Mouse (Mus musculus) ES-Bruce4 (cell line): Measurements from ENCODE around the gene Ank3. TPM values are rescaled to one million over a fixed set of nuclear protein-coding genes. Genes with fewer than 3 reads are reported as not detected.

Experiments used
- H3K27ac ChIP-seq: 2 replicates; pipeline ENCODE4 v1.5.1; 2012; ENCODE audit warnings: low read length, inconsistent platforms; ENCODE audit not compliant: insufficient read depth
- H3K27me3 ChIP-seq: 2 replicates; pipeline ENCODE4 v1.6.1; 2012; ENCODE audit warnings: mild to moderate bottlenecking, low read length, inconsistent platforms; ENCODE audit not compliant: control insufficient read depth, poor library complexity, insufficient read depth, severe bottlenecking
- H3K36me3 ChIP-seq: 2 replicates; pipeline ENCODE4 v1.6.1; 2012; ENCODE audit warnings: inconsistent platforms, mild to moderate bottlenecking, low read length, moderate library complexity; ENCODE audit not compliant: control insufficient read depth, poor library complexity, insufficient read depth, severe bottlenecking
- H3K4me1 ChIP-seq: one replicate; pipeline ENCODE4 v1.8.1; 2011; ENCODE audit warnings: low read length; ENCODE audit not compliant: control insufficient read depth, insufficient read depth
- H3K4me3 ChIP-seq: 2 replicates; pipeline ENCODE4 v1.5.1; 2011; ENCODE audit warnings: low read depth, mild to moderate bottlenecking, low read length
- H3K9ac ChIP-seq: 2 replicates; pipeline ENCODE4 v1.6.1; 2012; ENCODE audit warnings: low read depth, mild to moderate bottlenecking, inconsistent platforms; ENCODE audit not compliant: poor library complexity, severe bottlenecking
- H3K9me3 ChIP-seq: replicated peaks from 2 replicates; pipeline ENCODE4 v1.6.1; 2012; ENCODE audit warnings: mild to moderate bottlenecking, low read length, inconsistent platforms; ENCODE audit not compliant: control insufficient read depth, poor library complexity, insufficient read depth, severe bottlenecking
- CTCF ChIP-seq: IDR thresholded peaks from one replicate; pipeline ENCODE4 v1.8.1; 2011; ENCODE audit warnings: low read depth, low read length
- EP300 ChIP-seq: IDR thresholded peaks from 2 replicates; pipeline ENCODE4 v1.6.1; 2011; ENCODE audit warnings: low read depth, low read length; ENCODE audit not compliant: insufficient read depth
- POLR2A ChIP-seq: IDR thresholded peaks from one replicate; pipeline ENCODE4 v1.8.1; 2011; ENCODE audit warnings: low read length; ENCODE audit not compliant: insufficient read depth
- polyA plus RNA-seq: library from polyadenylated mRNA; stranded (reverse); fragments of >200 nt; gene quantifications from 2 replicates; pipeline ENCODE4 v1.2.4, GENCODE M21; 2011; ENCODE audit warnings: low read depth; ENCODE audit not compliant: missing spikeins, insufficient read depth, insufficient read length

The Ank3 gene
- polyA plus RNA-seq, 1 experiment, result 61.0 TPM

GRCm38 (mm10) chr10:69895606-69896005, 497.0 kb downstream of the Ank3 start:
- Histone ChIP-seq H3K9me3 (no peaks in the 10 kb centered on the region), H3K4me1 (peaks cover under 1% of the 10 kb centered on the region), H3K9ac (no peak overlapping the region), H3K27me3 (no peaks in the 10 kb centered on the region), H3K27ac (no peak overlapping the region), H3K4me3 (no peak overlapping the region), H3K36me3 (no peaks in the 10 kb centered on the region)
- no peak for TF ChIP-seq CTCF
- no peak for TF ChIP-seq POLR2A

GRCm38 (mm10) chr10:69897927-69898326, 499.4 kb downstream of the Ank3 start:
- H3K9me3 ChIP-seq, result no peaks in the 10 kb centered on the region

GRCm38 (mm10) chr10:69898821-69899220, 500.2 kb downstream of the Ank3 start:
- Histone ChIP-seq H3K27ac (no peak overlapping the region), H3K9ac (no peak overlapping the region)
- no peak for TF ChIP-seq POLR2A
- TF ChIP-seq CTCF, result no peak
- TF ChIP-seq EP300, result no peak

More at GRCm38 (mm10) chr10:69897927-69898326, 499.4 kb downstream of the Ank3 start:
- no peak overlapping the region for H3K4me3 ChIP-seq
- H3K27ac ChIP-seq, result no peak overlapping the region
- no peaks in the 10 kb centered on the region for H3K36me3 ChIP-seq
- no peaks in the 10 kb centered on the region for H3K27me3 ChIP-seq
- TF ChIP-seq POLR2A (no peak), EP300 (no peak), CTCF (no peak)
- no peaks in the 10 kb centered on the region for H3K4me1 ChIP-seq
- no peak overlapping the region for H3K9ac ChIP-seq

DNA sequence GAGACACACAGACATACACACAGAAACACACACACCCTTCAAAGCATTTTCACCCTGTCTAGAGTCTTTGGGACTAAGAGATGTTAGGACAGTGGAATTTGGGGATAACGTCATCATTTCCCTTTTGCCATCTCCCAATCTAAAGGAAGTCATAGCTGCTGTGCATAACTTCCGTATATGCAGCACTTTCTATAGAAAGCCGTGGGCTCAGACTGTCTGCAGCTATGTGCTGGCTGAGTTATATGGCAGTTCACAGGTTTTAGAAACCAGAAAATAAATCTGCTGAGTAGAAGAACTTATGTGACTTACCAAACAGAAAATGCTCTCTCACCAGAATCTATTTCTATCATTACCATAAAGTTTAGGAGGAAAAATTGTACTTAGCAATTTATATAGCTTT, 501.2 kb downstream of the Ank3 start:
- no peaks in the 10 kb centered on the region for H3K9me3 ChIP-seq
- TF ChIP-seq POLR2A, result no peak
- TF ChIP-seq CTCF, result no peak
- TF ChIP-seq EP300, result no peak

More at GRCm38 (mm10) chr10:69898821-69899220, 500.2 kb downstream of the Ank3 start:
- H3K4me3 ChIP-seq, result no peak overlapping the region
- H3K4me1 ChIP-seq, result no peaks in the 10 kb centered on the region
- no peaks in the 10 kb centered on the region for H3K27me3 ChIP-seq
- H3K9me3 ChIP-seq, result no peaks in the 10 kb centered on the region
- H3K36me3 ChIP-seq, result no peaks in the 10 kb centered on the region

GRCm38 (mm10) chr10:69902024-69902423, 503.5 kb downstream of the Ank3 start:
- H3K9ac ChIP-seq, result no peak overlapping the region
- no peaks in the 10 kb centered on the region for H3K4me1 ChIP-seq
- no peak overlapping the region for H3K27ac ChIP-seq
- no peaks in the 10 kb centered on the region for H3K36me3 ChIP-seq
- H3K4me3 ChIP-seq, result no peak overlapping the region
- H3K27me3 ChIP-seq, result no peaks in the 10 kb centered on the region
- no peaks in the 10 kb centered on the region for H3K9me3 ChIP-seq
- no peak for TF ChIP-seq CTCF
- TF ChIP-seq POLR2A, result no peak
- TF ChIP-seq EP300, result no peak

More for the DNA sequence above, 501.2 kb downstream of the Ank3 start:
- no peaks in the 10 kb centered on the region for H3K4me1 ChIP-seq
- no peaks in the 10 kb centered on the region for H3K27me3 ChIP-seq
- H3K27ac ChIP-seq, result no peak overlapping the region
- H3K4me3 ChIP-seq, result no peak overlapping the region
- H3K36me3 ChIP-seq, result no peaks in the 10 kb centered on the region
- H3K9ac ChIP-seq, result no peak overlapping the region

GRCm38 (mm10) chr10:69904321-69904720, 505.7 kb downstream of the Ank3 start:
- no peak overlapping the region for H3K4me3 ChIP-seq
- no peaks in the 10 kb centered on the region for H3K9me3 ChIP-seq
- no peaks in the 10 kb centered on the region for H3K27me3 ChIP-seq
- H3K27ac ChIP-seq, result no peak overlapping the region
- H3K9ac ChIP-seq, result no peak overlapping the region
- TF ChIP-seq EP300, result no peak
- no peak for TF ChIP-seq POLR2A
- no peak for TF ChIP-seq CTCF
- H3K4me1 ChIP-seq, result no peaks in the 10 kb centered on the region
- no peaks in the 10 kb centered on the region for H3K36me3 ChIP-seq
